Mouse (Mus musculus): Measurements from ENCODE around the gene Sox5. TPM values are rescaled to one million over a fixed set of nuclear protein-coding genes. Genes with fewer than 3 reads are reported as not detected.

The Sox5 gene
- polyA plus RNA-seq, 1 experiment from 2014 or later = 17.2 TPM

DNA sequence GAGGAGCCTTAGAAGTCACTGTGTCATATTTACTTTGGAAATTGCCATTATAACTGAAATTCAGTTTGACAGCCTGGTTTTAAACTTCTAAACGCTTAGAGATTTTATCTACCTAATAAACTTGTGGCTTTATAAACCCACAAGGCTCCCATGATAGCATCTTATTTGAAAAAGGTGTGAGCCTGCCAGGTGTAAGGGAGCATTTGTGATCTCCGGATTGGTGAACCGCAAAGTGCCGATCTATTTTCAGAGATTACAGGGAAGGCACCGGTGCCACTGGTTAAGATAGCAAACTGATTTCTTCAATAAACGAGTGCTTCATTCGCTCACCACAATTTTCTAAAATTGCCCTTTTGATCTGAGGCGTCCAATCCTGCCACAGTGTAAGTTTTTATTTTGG, 107.9 kb downstream of the Sox5 start:
- Histone ChIP-seq H3K27me3 (replicated peaks; ENCODE audit: control insufficient read depth, insufficient read depth, low read length) (no peaks in the 10 kb centered on the region), H3K36me3 (ENCODE audit: control insufficient read depth, insufficient read depth, low read length) (no peaks in the 10 kb centered on the region), H3K4me3 (ENCODE audit: low read depth, low read length) (no peak overlapping the region), H3K9me3 (ENCODE audit: control insufficient read depth, low read length) (no peaks in the 10 kb centered on the region), H3K27ac (ENCODE audit: low read depth) (no peak overlapping the region), H3K9ac (ENCODE audit: low read length) (no peak overlapping the region), H3K4me2 (ENCODE audit: low read length) (no peak overlapping the region), H3K4me1 (replicated peaks; ENCODE audit: control insufficient read depth, insufficient read depth, low read length) (no peaks in the 10 kb centered on the region)
- no peak for DNase-seq (ENCODE audit: low spot score)
- no peak for ATAC-seq (replicated peaks; ENCODE audit: low FRiP score, low TSS enrichment, low read depth)
- WGBS = 75% methylated on average over 8 of the region's 8 CpGs

- WGBS = 67% methylated on average over 3 of the region's 3 CpGs
- Histone ChIP-seq H3K9ac (ENCODE audit: low read length) (no peak overlapping the region), H3K4me2 (ENCODE audit: low read length) (no peak overlapping the region), H3K27me3 (replicated peaks; ENCODE audit: control insufficient read depth, insufficient read depth, low read length) (no peaks in the 10 kb centered on the region), H3K4me3 (ENCODE audit: low read depth, low read length) (no peak overlapping the region), H3K36me3 (ENCODE audit: control insufficient read depth, insufficient read depth, low read length) (no peaks in the 10 kb centered on the region), H3K4me1 (replicated peaks; ENCODE audit: control insufficient read depth, insufficient read depth, low read length) (no peaks in the 10 kb centered on the region), H3K27ac (ENCODE audit: low read depth) (no peak overlapping the region), H3K9me3 (ENCODE audit: control insufficient read depth, low read length) (no peaks in the 10 kb centered on the region)
- no peak for DNase-seq (ENCODE audit: low spot score)
- no peak for ATAC-seq (replicated peaks; ENCODE audit: low FRiP score, low TSS enrichment, low read depth)
Observed at GRCm38 (mm10) chr6:144670433-144671167, 111.2 kb downstream of the Sox5 start.

- no peaks in the 10 kb centered on the region for H3K27me3 ChIP-seq (replicated peaks; ENCODE audit: control insufficient read depth, insufficient read depth, low read length)
- DNase-seq (ENCODE audit: low spot score) = no peak
- WGBS = 93% methylated on average over 6 of the region's 6 CpGs
- H3K4me3 ChIP-seq (ENCODE audit: low read depth, low read length) = no peak overlapping the region
- no peak overlapping the region for H3K4me2 ChIP-seq (ENCODE audit: low read length)
- no peaks in the 10 kb centered on the region for H3K36me3 ChIP-seq (ENCODE audit: control insufficient read depth, insufficient read depth, low read length)
- H3K27ac ChIP-seq (ENCODE audit: low read depth) = no peak overlapping the region
- H3K9ac ChIP-seq (ENCODE audit: low read length) = no peak overlapping the region
- H3K9me3 ChIP-seq (ENCODE audit: control insufficient read depth, low read length) = no peaks in the 10 kb centered on the region
- 0 out of 2 replicates have a peak, but pooled peaks cover 3% of the 10 kb centered on the region for H3K4me1 ChIP-seq (replicated peaks; ENCODE audit: control insufficient read depth, insufficient read depth, low read length)
- ATAC-seq (replicated peaks; ENCODE audit: low FRiP score, low TSS enrichment, low read depth) = no peak
Observed at GRCm38 (mm10) chr6:144666617-144667016, 115.2 kb downstream of the Sox5 start.

- ATAC-seq (replicated peaks; ENCODE audit: low FRiP score, low TSS enrichment, low read depth) = no peak
- Histone ChIP-seq H3K4me1 (replicated peaks; ENCODE audit: control insufficient read depth, insufficient read depth, low read length) (peaks cover 6% of the 10 kb centered on the region), H3K36me3 (ENCODE audit: control insufficient read depth, insufficient read depth, low read length) (no peaks in the 10 kb centered on the region), H3K27ac (ENCODE audit: low read depth) (no peak overlapping the region), H3K9me3 (ENCODE audit: control insufficient read depth, low read length) (no peaks in the 10 kb centered on the region), H3K27me3 (replicated peaks; ENCODE audit: control insufficient read depth, insufficient read depth, low read length) (no peaks in the 10 kb centered on the region), H3K9ac (ENCODE audit: low read length) (no peak overlapping the region), H3K4me3 (ENCODE audit: low read depth, low read length) (no peak overlapping the region), H3K4me2 (ENCODE audit: low read length) (no peak overlapping the region)
- WGBS = 71% methylated on average over 9 of the region's 9 CpGs
- no peak for DNase-seq (ENCODE audit: low spot score)
Observed at GRCm38 (mm10) chr6:144664765-144665164, 117.0 kb downstream of the Sox5 start.

DNA sequence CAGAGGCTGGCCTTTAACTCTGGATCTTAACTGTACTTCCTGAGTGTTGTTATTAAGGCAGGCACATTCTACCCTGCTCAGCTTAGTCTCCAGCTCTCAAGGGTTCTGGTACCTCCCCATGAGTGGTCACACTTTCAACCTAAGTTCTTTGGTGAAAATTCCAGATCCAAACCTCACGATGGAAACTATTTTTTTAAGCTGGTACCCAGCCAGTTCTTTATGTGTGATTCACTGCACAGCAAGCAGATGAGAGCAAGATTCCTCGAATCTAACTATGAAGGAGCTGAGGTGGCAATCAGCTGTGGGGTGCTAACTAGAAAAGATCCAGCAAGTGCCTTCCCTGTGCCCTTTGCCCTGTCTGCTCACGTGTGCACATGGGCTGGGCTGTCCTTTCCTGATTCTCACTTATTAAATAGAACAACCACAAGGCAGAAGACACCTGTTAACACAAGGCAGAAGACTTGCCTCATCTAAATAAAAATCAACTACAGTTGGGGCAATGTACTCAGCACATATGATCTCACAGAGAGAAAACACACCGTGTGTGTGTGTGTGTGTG, 118.2 kb downstream of the Sox5 start:
- Histone ChIP-seq H3K9ac (ENCODE audit: low read length) (no peak overlapping the region), H3K36me3 (ENCODE audit: control insufficient read depth, insufficient read depth, low read length) (no peaks in the 10 kb centered on the region), H3K4me1 (replicated peaks; ENCODE audit: control insufficient read depth, insufficient read depth, low read length) (peaks cover 12% of the 10 kb centered on the region), H3K27me3 (replicated peaks; ENCODE audit: control insufficient read depth, insufficient read depth, low read length) (no peaks in the 10 kb centered on the region), H3K4me2 (ENCODE audit: low read length) (no peak overlapping the region), H3K4me3 (ENCODE audit: low read depth, low read length) (no peak overlapping the region), H3K27ac (ENCODE audit: low read depth) (no peak overlapping the region), H3K9me3 (ENCODE audit: control insufficient read depth, low read length) (no peaks in the 10 kb centered on the region)
- 53% methylated on average over 4 of the region's 4 CpGs for WGBS
- ATAC-seq (replicated peaks; ENCODE audit: low FRiP score, low TSS enrichment, low read depth) = no peak
- DNase-seq (ENCODE audit: low spot score) = no peak

- no peak overlapping the region for H3K4me2 ChIP-seq (ENCODE audit: low read length)
- WGBS = 74% methylated on average over 10 of the region's 10 CpGs
- no peaks in the 10 kb centered on the region for H3K36me3 ChIP-seq (ENCODE audit: control insufficient read depth, insufficient read depth, low read length)
- H3K27ac ChIP-seq (ENCODE audit: low read depth) = no peak overlapping the region
- H3K4me1 ChIP-seq (replicated peaks; ENCODE audit: control insufficient read depth, insufficient read depth, low read length) = peaks cover 10% of the 10 kb centered on the region
- no peak overlapping the region for H3K9ac ChIP-seq (ENCODE audit: low read length)
- ATAC-seq (replicated peaks; ENCODE audit: low FRiP score, low TSS enrichment, low read depth) (no peak), DNase-seq (ENCODE audit: low spot score) (no peak)
- no peaks in the 10 kb centered on the region for H3K27me3 ChIP-seq (replicated peaks; ENCODE audit: control insufficient read depth, insufficient read depth, low read length)
- H3K4me3 ChIP-seq (ENCODE audit: low read depth, low read length) = no peak overlapping the region
- H3K9me3 ChIP-seq (ENCODE audit: control insufficient read depth, low read length) = no peaks in the 10 kb centered on the region
Observed at GRCm38 (mm10) chr6:144659115-144660108, 122.4 kb downstream of the Sox5 start.

GRCm38 (mm10) chr6:144652876-144653275, 128.9 kb downstream of the Sox5 start:
- H3K4me2 ChIP-seq (ENCODE audit: low read length) = no peak overlapping the region
- ATAC-seq (replicated peaks; ENCODE audit: low FRiP score, low TSS enrichment, low read depth) = no peak
- H3K27me3 ChIP-seq (replicated peaks; ENCODE audit: control insufficient read depth, insufficient read depth, low read length) = no peaks in the 10 kb centered on the region
- 66% methylated on average over 5 of the region's 5 CpGs for WGBS
- no peaks in the 10 kb centered on the region for H3K9me3 ChIP-seq (ENCODE audit: control insufficient read depth, low read length)
- H3K27ac ChIP-seq (ENCODE audit: low read depth) = no peak overlapping the region
- H3K4me3 ChIP-seq (ENCODE audit: low read depth, low read length) = no peak overlapping the region
- H3K36me3 ChIP-seq (ENCODE audit: control insufficient read depth, insufficient read depth, low read length) = no peaks in the 10 kb centered on the region
- H3K9ac ChIP-seq (ENCODE audit: low read length) = no peak overlapping the region
- peaks cover 10% of the 10 kb centered on the region for H3K4me1 ChIP-seq (replicated peaks; ENCODE audit: control insufficient read depth, insufficient read depth, low read length)
- DNase-seq (ENCODE audit: low spot score) = no peak

- H3K27ac ChIP-seq (ENCODE audit: low read depth) = no peak overlapping the region
- ATAC-seq (replicated peaks; ENCODE audit: low FRiP score, low TSS enrichment, low read depth) = no peak
- DNase-seq (ENCODE audit: low spot score) = no peak
Observed at GRCm38 (mm10) chr6:144648896-144649295, 132.9 kb downstream of the Sox5 start.

More at GRCm38 (mm10) chr6:144648896-144649295, 132.9 kb downstream of the Sox5 start:
- Histone ChIP-seq H3K27me3 (replicated peaks; ENCODE audit: control insufficient read depth, insufficient read depth, low read length) (no peaks in the 10 kb centered on the region), H3K4me3 (ENCODE audit: low read depth, low read length) (no peak overlapping the region), H3K9me3 (ENCODE audit: control insufficient read depth, low read length) (no peaks in the 10 kb centered on the region), H3K36me3 (ENCODE audit: control insufficient read depth, insufficient read depth, low read length) (no peaks in the 10 kb centered on the region), H3K4me2 (ENCODE audit: low read length) (no peak overlapping the region), H3K9ac (ENCODE audit: low read length) (no peak overlapping the region), H3K4me1 (replicated peaks; ENCODE audit: control insufficient read depth, insufficient read depth, low read length) (peaks cover 14% of the 10 kb centered on the region)
- WGBS = 56% methylated on average over 9 of the region's 9 CpGs

All from intestine, embryonic 14.5 days (tissue).